Mouse (Mus musculus) forebrain, embryonic 13.5 days (tissue): Measurements from ENCODE around the gene Sncb. TPM values are rescaled to one million over a fixed set of nuclear protein-coding genes. Genes with fewer than 3 reads are reported as not detected.

Experiments
- ATAC-seq: fragments of 200-750 bp; cut with Nextera tagmentation; 2 replicates; pipeline ENCODE4 v1.8.0; 2017
- H3K27ac ChIP-seq: fragments of 300-500 bp; sonication (generic); 2 replicates; pipeline ENCODE4 v1.5.1; 2015; ENCODE audit warnings: inconsistent platforms, mild to moderate bottlenecking, moderate library complexity
- H3K27me3 ChIP-seq: fragments of 300-500 bp; sonication (generic); 2 replicates; pipeline ENCODE4 v1.6.1; 2015; ENCODE audit warnings: mild to moderate bottlenecking, inconsistent platforms
- H3K36me3 ChIP-seq: fragments of 300-500 bp; sonication (generic); 2 replicates; pipeline ENCODE4 v1.6.1; 2015; ENCODE audit warnings: mild to moderate bottlenecking, inconsistent platforms; ENCODE audit not compliant: poor library complexity, severe bottlenecking
- H3K4me1 ChIP-seq: fragments of 300-500 bp; sonication (generic); 2 replicates; pipeline ENCODE4 v1.6.1; 2015; ENCODE audit warnings: inconsistent platforms
- H3K4me2 ChIP-seq: fragments of 300-500 bp; sonication (generic); 2 replicates; pipeline ENCODE4 v1.6.1; 2015; ENCODE audit warnings: inconsistent platforms, mild to moderate bottlenecking, moderate library complexity
- H3K4me3 ChIP-seq: fragments of 300-500 bp; sonication (generic); 2 replicates; pipeline ENCODE4 v1.5.1; 2015; ENCODE audit warnings: mild to moderate bottlenecking, inconsistent platforms
- H3K9ac ChIP-seq: fragments of 300-500 bp; sonication (generic); 2 replicates; pipeline ENCODE4 v1.6.1; 2015; ENCODE audit warnings: mild to moderate bottlenecking, inconsistent platforms
- H3K9me3 ChIP-seq: fragments of 300-500 bp; sonication (generic); replicated peaks from 2 replicates; pipeline ENCODE4 v1.6.1; 2016; ENCODE audit warnings: inconsistent platforms
- WGBS: fragments of 180-500 bp; shearing (Covaris S2); methylation state at CpG from one replicate; pipeline ENCODE4 v1.1.7; 2015; 5-methylcytosine and 5-hydroxymethylcytosine counted together
- polyA plus RNA-seq: library from polyadenylated mRNA; unstranded; fragments of >200 nt; fragmentation: Nextera tagmentation; extraction: Ambion mirVana; gene quantifications from 2 replicates; pipeline ENCODE4 v1.2.1, GENCODE M21; 2015

The Sncb gene
- polyA plus RNA-seq, 1 experiment from 2014 or later = 9.1 TPM

DNA sequence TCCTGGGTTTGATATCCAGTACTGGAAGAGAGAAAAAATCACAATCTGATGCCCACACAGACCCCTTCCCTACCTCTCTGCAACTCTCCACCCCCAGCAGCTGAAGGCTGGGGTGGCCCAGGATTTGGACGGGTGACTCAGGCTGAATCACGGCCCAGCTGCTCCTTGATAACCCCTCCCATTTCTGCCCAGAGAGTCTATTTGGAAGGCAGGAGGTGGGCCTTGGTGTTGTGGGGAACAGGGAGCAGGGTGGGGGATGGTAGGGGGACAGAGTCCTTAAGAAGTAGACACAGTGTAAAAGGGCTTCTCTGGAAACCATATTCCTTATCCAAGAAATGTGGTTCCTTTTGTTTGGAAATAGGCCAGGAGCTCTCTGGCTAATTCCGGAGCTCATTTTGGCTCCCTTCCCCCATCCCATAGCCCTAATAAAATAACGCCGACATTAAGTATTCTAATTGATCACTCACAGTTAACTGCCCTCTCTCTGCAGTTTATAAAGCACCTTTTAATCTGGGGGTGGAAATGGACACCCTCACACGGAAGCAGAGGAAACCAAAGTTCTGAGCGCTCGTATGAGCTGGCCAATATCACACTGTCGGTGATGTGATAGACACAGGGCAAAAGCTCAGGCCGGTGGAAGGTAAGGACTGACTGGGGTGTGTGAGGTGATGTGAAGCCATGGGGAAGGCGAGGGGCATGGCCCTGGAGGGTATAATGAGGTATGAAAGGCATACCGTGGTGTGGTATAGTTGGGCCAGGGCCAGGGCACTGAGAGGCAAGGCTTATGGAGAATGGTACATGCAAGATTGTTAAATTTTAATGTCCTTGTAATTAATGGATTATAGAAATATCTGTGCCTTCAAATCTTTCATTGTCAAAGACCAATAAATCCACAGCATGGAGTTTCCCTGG, 12.0 kb downstream of the Sncb start:
- peaks cover 33% of the 10 kb centered on the region for H3K27me3 ChIP-seq
- peaks cover 67% of the 10 kb centered on the region for H3K4me1 ChIP-seq
- no peak for ATAC-seq

DNA sequence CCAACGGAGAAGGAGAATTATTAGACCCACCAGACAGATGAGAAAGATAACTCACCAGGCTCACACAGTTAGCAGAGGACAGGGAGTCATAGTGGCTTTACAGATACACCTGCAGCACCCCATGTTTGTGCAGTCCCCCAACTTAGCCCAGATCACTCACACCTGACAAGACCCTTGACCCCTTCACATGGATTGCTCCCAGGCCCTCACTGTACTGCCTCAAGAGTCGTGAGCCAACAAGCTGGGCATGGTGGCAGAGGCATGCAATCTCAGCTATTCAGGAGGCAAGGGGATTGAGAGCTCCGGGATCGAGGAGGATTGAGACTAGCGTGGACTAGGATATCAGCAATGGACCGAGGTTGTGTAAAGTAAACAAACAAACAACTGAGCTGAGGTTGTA, 12.7 kb downstream of the Sncb start:
- Histone ChIP-seq H3K27me3 (peaks cover 33% of the 10 kb centered on the region), H3K4me1 (peaks cover 62% of the 10 kb centered on the region), H3K4me3 (no peak overlapping the region), H3K9ac (no peak overlapping the region), H3K4me2 (no peak overlapping the region), H3K9me3 (no peaks in the 10 kb centered on the region), H3K36me3 (no peaks in the 10 kb centered on the region), H3K27ac (no peak overlapping the region)
- WGBS = 64% methylated on average over 6 of the region's 6 CpGs
- no peak for ATAC-seq

More for the DNA sequence above, 12.0 kb downstream of the Sncb start:
- peak overlapping the region; percentile 15; the same call in 1 of the 2 replicates for H3K4me2 ChIP-seq
- no peaks in the 10 kb centered on the region for H3K36me3 ChIP-seq
- no peak overlapping the region for H3K9ac ChIP-seq
- no peak overlapping the region for H3K4me3 ChIP-seq
- H3K27ac ChIP-seq = no peak overlapping the region
- H3K9me3 ChIP-seq = no peaks in the 10 kb centered on the region
- 37% methylated on average over 12 of the region's 12 CpGs for WGBS

DNA sequence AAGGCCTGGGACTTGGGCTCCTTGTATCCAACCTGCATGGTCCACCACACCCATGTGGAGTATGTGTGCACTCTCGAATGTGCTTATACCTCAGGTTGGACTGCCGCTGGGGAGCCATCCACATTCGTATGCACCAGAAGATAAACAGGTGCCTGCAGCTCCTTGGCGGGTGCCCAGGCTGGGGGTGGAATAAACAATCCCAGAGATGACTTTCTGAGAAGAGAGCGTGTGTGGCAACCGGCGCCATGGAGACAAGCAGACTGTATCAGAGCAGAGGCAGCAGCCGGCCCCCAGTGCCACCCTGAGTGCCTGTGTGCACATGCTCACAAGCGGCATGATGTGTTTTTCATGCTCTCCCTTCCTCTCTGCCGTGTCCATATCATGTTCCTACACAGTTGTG, 13.7 kb downstream of the Sncb start:
- WGBS = 57% methylated on average over 10 of the region's 10 CpGs
- Histone ChIP-seq H3K4me1 (peaks cover 67% of the 10 kb centered on the region), H3K4me3 (no peak overlapping the region), H3K9ac (no peak overlapping the region), H3K9me3 (no peaks in the 10 kb centered on the region), H3K4me2 (no peak overlapping the region), H3K27ac (0 out of 2 replicates have a peak overlapping the region, but pooled peaks have one; percentile 2), H3K36me3 (no peaks in the 10 kb centered on the region; the same call in 1 of the 2 replicates), H3K27me3 (peaks cover 33% of the 10 kb centered on the region)
- no peak for ATAC-seq

DNA sequence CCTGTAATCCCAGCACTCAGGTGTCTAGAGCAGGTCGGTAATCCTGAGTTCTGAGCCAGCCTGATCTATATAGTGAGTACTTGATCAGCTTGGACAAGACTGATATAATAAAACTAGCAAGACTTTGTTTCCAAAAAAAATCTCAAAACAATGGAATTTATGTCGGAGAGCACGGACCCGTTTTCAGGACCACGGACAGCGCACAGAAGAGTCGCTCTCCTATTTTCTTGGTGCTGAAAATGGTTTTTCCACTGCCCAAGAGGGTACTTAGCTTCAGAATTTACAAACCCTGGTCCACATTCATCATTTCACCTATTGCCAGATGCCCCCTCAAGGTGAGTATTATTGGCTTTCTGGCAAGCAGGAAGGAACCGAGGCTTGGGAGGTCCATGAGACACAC, 15.7 kb downstream of the Sncb start:
- peaks cover 27% of the 10 kb centered on the region for H3K27me3 ChIP-seq
- peak overlapping the region; percentile 72; the same call in 1 of the 2 replicates for H3K4me2 ChIP-seq
- H3K36me3 ChIP-seq = no peaks in the 10 kb centered on the region; the same call in 1 of the 2 replicates
- ATAC-seq = no peak
- 3% methylated on average over 8 of the region's 8 CpGs for WGBS
- H3K4me3 ChIP-seq = peak overlapping the region; percentile 68; the same call in 1 of the 2 replicates
- no peaks in the 10 kb centered on the region for H3K9me3 ChIP-seq
- no peak overlapping the region for H3K27ac ChIP-seq
- peaks cover 66% of the 10 kb centered on the region for H3K4me1 ChIP-seq
- no peak overlapping the region for H3K9ac ChIP-seq

DNA sequence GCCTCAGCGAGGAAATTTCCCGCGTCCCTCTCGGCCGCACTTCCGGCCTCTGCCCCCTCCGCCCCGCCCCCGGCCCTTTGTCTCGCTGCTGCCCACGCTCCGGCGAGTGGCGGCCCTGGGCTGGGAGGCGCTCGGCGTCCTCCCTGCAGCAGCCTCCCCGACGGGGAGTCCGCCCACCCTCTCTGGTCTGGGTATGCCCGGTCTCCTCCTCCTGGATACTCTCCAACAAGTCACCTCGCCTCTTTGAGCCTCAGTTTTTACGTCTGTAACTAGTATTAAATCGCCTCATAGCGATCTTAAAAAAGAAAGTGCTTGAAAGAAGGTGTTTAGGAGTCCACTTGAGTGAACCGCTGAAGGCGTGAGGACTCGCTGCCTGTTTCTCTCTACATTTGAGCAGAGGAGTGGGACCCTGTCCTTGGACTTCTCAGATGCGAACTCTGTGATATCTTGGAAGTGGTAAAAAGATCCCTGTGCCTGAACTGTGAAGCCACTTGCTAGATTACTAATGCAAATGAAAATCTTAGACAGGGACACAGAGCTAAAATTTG, 16.5 kb downstream of the Sncb start, which contains the start of gene Gprin1:
Gene Gprin1 (minus strand): TSS at position 11 of the 548 bp plus-strand sequence.
- Histone ChIP-seq H3K9me3 (no peaks in the 10 kb centered on the region), H3K4me1 (peaks cover 62% of the 10 kb centered on the region), H3K27me3 (peaks cover 27% of the 10 kb centered on the region), H3K9ac (peak within 1 kb of the TSS; percentile 80), H3K4me3 (peak within 1 kb of the TSS; percentile 68), H3K27ac (peak within 1 kb of the TSS; percentile 85), H3K36me3 (no peaks in the 10 kb centered on the region; the same call in 1 of the 2 replicates), H3K4me2 (peak within 1 kb of the TSS; percentile 72)
- 2% methylated on average over 29 of the region's 29 CpGs for WGBS
- peak; percentile 77 for ATAC-seq

DNA sequence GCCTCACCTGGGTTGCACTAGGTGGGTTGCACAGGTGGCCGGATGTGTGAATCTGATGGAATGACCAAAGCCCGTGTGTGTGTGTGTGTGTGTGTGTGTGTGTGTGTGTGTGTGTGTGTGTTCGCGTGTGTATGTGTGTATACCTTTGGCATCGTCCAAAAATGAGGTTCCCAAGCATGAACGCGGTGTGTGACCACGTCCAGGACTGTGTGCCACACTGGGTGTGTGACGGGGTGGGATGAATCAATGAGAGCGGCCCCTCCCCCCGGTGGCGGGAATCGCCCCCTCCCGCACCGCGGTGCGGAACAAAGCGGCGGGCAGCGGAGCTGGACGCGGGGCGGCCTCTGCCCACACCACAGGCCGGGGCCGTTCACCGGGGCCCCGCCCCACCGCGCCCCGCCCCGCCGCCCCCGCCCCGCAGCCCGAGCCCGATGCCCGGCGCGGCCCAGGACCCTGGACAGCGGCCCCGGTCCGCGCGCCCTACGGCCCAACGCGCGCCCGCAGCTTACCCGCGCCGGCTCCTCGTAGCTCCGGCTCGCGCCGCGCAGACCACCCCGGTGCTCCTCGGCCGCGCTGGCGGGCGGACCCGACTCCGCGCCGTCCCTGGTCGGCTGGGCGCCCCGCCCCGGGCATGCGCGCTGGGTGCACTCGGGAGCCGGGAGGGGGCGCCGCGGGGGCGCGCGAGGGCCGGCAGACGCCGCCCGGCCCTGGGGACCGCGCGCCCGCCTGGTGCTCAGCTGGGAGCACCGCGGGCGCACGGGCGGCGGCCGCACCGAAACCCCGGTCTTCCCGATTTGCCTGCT, 17.1 kb downstream of the Sncb start:
- peak; percentile 89 for ATAC-seq
- Histone ChIP-seq H3K27ac (peak overlapping the region; percentile 85), H3K9ac (peak overlapping the region; percentile 80), H3K9me3 (no peaks in the 10 kb centered on the region), H3K36me3 (no peaks in the 10 kb centered on the region; the same call in 1 of the 2 replicates), H3K4me2 (peak overlapping the region; percentile 72), H3K4me1 (peaks cover 56% of the 10 kb centered on the region), H3K27me3 (peaks cover 27% of the 10 kb centered on the region), H3K4me3 (peak overlapping the region; percentile 68)
- 2% methylated on average over 39 of the region's 100 CpGs for WGBS

DNA sequence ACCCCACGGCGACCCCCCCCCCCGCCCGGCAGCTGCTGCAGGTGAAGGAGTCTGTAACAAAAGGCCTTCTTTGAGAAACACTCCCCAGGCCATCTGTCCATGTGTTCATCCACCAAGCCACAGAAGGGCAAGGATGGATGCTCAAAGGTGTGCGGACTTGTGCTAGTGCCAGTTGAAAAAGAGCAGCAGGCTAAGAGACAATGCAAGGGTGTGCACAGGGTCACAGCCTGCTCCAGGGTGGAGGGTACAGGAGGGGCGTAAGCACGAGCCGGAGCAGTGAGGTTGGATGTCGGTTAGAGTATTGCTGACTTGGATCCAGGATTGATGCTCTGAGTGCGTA, 17.7 kb downstream of the Sncb start:
- Histone ChIP-seq H3K27me3 (peaks cover 27% of the 10 kb centered on the region), H3K27ac (peak overlapping the region; percentile 85; the same call in 1 of the 2 replicates), H3K9ac (peak overlapping the region; percentile 80), H3K4me2 (peak overlapping the region; percentile 72), H3K36me3 (no peaks in the 10 kb centered on the region; the same call in 1 of the 2 replicates), H3K9me3 (no peaks in the 10 kb centered on the region), H3K4me1 (peaks cover 51% of the 10 kb centered on the region), H3K4me3 (peak overlapping the region; percentile 68)
- peak; percentile 42 for ATAC-seq
- 27% methylated on average over 10 of the region's 10 CpGs for WGBS

DNA sequence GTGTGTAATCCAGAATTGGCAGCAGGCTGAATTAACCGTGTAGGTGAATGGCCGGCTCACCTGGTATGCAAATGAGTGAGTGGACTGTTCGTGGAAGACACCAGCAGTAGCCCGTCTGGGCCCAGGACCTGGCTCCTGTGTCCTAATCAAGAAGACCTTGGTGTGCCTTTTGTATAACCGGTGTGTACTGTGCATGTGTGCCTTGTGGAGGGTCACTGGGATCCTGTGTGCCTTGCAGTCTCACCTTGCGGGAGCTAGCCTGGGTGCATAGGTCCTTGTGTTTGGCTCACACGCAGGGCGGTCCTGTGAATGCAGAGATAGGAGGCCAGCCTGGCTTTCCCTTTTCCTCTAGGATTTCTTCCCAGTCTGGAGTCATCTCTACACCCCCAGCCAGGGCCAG, 18.2 kb downstream of the Sncb start:
- H3K4me1 ChIP-seq = peaks cover 49% of the 10 kb centered on the region
- peaks cover 27% of the 10 kb centered on the region for H3K27me3 ChIP-seq
- 84% methylated on average over 8 of the region's 8 CpGs for WGBS

DNA sequence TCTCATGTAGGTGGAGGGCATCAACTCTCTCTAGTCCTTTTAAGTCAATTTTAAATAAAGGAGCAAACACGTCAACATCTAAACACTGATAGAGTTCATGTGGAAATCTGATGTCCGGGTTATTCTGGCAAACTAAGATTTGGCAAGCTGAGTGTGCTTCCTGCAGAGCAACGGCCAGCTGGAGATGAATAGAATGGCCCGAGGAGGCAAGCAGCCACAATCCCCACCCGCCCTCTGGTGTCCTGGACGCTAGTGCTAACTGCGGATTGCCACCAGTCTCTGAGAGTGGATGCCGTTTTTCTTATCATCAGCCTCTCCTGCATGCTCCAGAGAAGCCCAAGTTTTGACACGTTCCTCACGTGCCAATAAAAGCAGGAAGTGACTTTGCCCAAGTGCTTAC, 19.5 kb downstream of the Sncb start:
- H3K9ac ChIP-seq = peak overlapping the region; percentile 46; the same call in 1 of the 2 replicates
- H3K27me3 ChIP-seq = peaks cover 16% of the 10 kb centered on the region
- no peak overlapping the region for H3K27ac ChIP-seq
- H3K4me2 ChIP-seq = peak overlapping the region; percentile 72
- no peaks in the 10 kb centered on the region for H3K9me3 ChIP-seq
- peaks cover 3% of the 10 kb centered on the region; the same call in 1 of the 2 replicates for H3K36me3 ChIP-seq
- 34% methylated on average over 10 of the region's 10 CpGs for WGBS
- no peak for ATAC-seq
- peaks cover 40% of the 10 kb centered on the region for H3K4me1 ChIP-seq
- H3K4me3 ChIP-seq = peak overlapping the region; percentile 68; the same call in 1 of the 2 replicates

More for the DNA sequence above, 18.2 kb downstream of the Sncb start:
- peak overlapping the region; percentile 72 for H3K4me2 ChIP-seq
- peaks cover under 1% of the 10 kb centered on the region; the same call in 1 of the 2 replicates for H3K36me3 ChIP-seq
- H3K4me3 ChIP-seq = peak overlapping the region; percentile 68
- H3K9ac ChIP-seq = peak overlapping the region; percentile 80
- ATAC-seq = no peak
- no peak overlapping the region for H3K27ac ChIP-seq
- no peaks in the 10 kb centered on the region for H3K9me3 ChIP-seq

DNA sequence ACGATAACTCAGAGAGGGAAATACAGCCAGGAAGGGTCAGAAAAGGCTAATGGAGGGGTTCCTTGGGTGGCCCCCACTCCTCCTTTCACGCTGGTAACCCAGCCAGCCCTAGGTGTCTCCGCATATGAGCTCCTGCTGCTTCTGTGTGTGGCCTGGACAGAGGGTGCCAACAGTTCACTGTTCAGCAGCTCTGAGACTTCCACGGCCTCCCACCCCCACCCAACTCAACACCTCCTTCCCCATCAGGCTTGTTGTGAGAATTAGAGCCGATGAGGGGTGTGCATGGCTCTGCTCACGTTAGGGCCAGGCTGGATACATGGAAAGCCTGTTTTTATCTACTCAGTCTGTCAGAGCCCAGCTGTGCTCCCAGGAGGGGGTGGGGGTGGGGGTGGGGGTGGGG, 20.3 kb downstream of the Sncb start:
- WGBS = 40% methylated on average over 6 of the region's 6 CpGs

DNA sequence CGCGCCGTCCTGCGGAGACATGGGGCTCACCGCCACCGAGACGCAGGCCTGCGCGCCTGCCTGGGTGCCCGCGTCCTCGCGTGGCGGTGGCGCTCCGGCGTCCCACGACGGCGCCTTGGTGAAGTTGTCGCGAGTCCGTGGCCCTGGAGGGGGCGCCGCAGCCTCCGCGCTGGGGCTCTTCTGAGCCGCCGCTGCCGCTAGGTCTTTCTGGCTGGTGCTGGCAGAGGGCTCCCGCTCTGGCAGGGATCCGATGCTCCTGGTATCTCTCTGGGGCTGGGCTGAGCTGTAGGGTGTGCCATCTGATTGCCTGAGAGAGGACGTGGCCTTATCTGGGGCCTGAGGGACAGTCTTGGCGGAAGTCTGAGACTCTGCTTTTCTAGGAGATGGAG, 28.2 kb downstream of the Sncb start:
- ATAC-seq = peak; percentile 25; the same call in 1 of the 2 replicates
- Histone ChIP-seq H3K4me3 (peak overlapping the region; percentile 26), H3K4me1 (peaks cover 23% of the 10 kb centered on the region), H3K36me3 (peaks cover 67% of the 10 kb centered on the region), H3K27ac (no peak overlapping the region), H3K9me3 (no peaks in the 10 kb centered on the region), H3K4me2 (peak overlapping the region; percentile 54), H3K9ac (peak overlapping the region; percentile 50), H3K27me3 (peaks cover 51% of the 10 kb centered on the region)
- 5% methylated on average over 24 of the region's 34 CpGs for WGBS

More for the DNA sequence above, 20.3 kb downstream of the Sncb start:
- Histone ChIP-seq H3K27me3 (peaks cover 9% of the 10 kb centered on the region), H3K36me3 (peaks cover 3% of the 10 kb centered on the region; the same call in 1 of the 2 replicates), H3K9ac (no peak overlapping the region), H3K4me3 (no peak overlapping the region), H3K4me1 (peaks cover 46% of the 10 kb centered on the region), H3K27ac (peak overlapping the region; percentile 48; the same call in 1 of the 2 replicates), H3K4me2 (peak overlapping the region; percentile 38), H3K9me3 (no peaks in the 10 kb centered on the region)
- ATAC-seq = no peak
